Mouse (Mus musculus) stomach, postnatal 0 days (tissue): Measurements from ENCODE around the gene Rabgef1.

Experiments used
- CTCF ChIP-seq: IDR thresholded peaks from 2 replicates; pipeline ENCODE4 v1.5.1; 2016; ENCODE audit warnings: antibody characterized with exemption, low read depth, mild to moderate bottlenecking, moderate library complexity
- EP300 ChIP-seq: optimal IDR thresholded peaks from 2 replicates; pipeline ENCODE3; 2016; ENCODE audit warnings: antibody characterized with exemption

GRCm38 (mm10) chr5:130207299-130207698 lies 35.7 kb downstream of the Rabgef1 start:
- TF ChIP-seq CTCF (no peak), EP300 (no peak)
